Mouse (Mus musculus) hindbrain, embryonic 16.5 days (tissue): ENCODE results near the gene Fer. TPM values are rescaled to one million over a fixed set of nuclear protein-coding genes. Genes with fewer than 3 reads are reported as not detected.

ENCODE experiments used
- ATAC-seq: fragments of 200-750 bp; cut with Nextera tagmentation; 2 replicates; pipeline ENCODE4 v1.8.0; 2017; ENCODE audit warnings: moderate TSS enrichment, moderate library complexity
- H3K27ac ChIP-seq: fragments of 300-500 bp; sonication (generic); 2 replicates; pipeline ENCODE4 v1.5.1; 2014; ENCODE audit warnings: low read depth, mild to moderate bottlenecking, control low read depth, low read length, moderate library complexity
- H3K27me3 ChIP-seq: fragments of 300-500 bp; sonication (generic); replicated peaks from 2 replicates; pipeline ENCODE4 v1.6.1; 2014; ENCODE audit warnings: low read length; ENCODE audit not compliant: control insufficient read depth, insufficient read depth
- H3K36me3 ChIP-seq: fragments of 300-500 bp; sonication (generic); 2 replicates; pipeline ENCODE4 v1.6.1; 2014; ENCODE audit warnings: mild to moderate bottlenecking, low read length, moderate library complexity, mixed read lengths; ENCODE audit not compliant: control insufficient read depth, insufficient read depth
- H3K4me1 ChIP-seq: fragments of 300-500 bp; sonication (generic); 2 replicates; pipeline ENCODE4 v1.6.1; 2014; ENCODE audit warnings: low read depth, low read length; ENCODE audit not compliant: control insufficient read depth, insufficient read depth
- H3K4me2 ChIP-seq: fragments of 300-500 bp; sonication (generic); 2 replicates; pipeline ENCODE4 v1.6.1; 2014; ENCODE audit warnings: mild to moderate bottlenecking, low read length, control low read depth, moderate library complexity
- H3K4me3 ChIP-seq: fragments of 300-500 bp; sonication (generic); 2 replicates; pipeline ENCODE4 v1.5.1; 2014; ENCODE audit warnings: mild to moderate bottlenecking, low read length, control low read depth, moderate library complexity
- H3K9ac ChIP-seq: fragments of 300-500 bp; sonication (generic); 2 replicates; pipeline ENCODE4 v1.6.1; 2014; ENCODE audit warnings: low read depth, mild to moderate bottlenecking, control low read depth, low read length, moderate library complexity
- H3K9me3 ChIP-seq: fragments of 300-500 bp; sonication (generic); 2 replicates; pipeline ENCODE4 v1.6.1; 2014; ENCODE audit warnings: mild to moderate bottlenecking, low read length, moderate library complexity; ENCODE audit not compliant: control insufficient read depth
- WGBS: fragments of 180-500 bp; shearing (Covaris S2); extraction: QIAGEN DNeasy Blood & Tissue Kit; methylation state at CpG from one replicate; pipeline ENCODE4 v1.1.7; 2014; 5-methylcytosine and 5-hydroxymethylcytosine counted together
- polyA plus RNA-seq: library from polyadenylated mRNA; unstranded; fragments of >200 nt; fragmentation: Nextera tagmentation; extraction: Ambion mirVana; gene quantifications from 2 replicates; pipeline ENCODE4 v1.2.1, GENCODE M21; 2015

Gene Fer
- polyA plus RNA-seq, 1 experiment from 2014 or later = 33.4 TPM

DNA sequence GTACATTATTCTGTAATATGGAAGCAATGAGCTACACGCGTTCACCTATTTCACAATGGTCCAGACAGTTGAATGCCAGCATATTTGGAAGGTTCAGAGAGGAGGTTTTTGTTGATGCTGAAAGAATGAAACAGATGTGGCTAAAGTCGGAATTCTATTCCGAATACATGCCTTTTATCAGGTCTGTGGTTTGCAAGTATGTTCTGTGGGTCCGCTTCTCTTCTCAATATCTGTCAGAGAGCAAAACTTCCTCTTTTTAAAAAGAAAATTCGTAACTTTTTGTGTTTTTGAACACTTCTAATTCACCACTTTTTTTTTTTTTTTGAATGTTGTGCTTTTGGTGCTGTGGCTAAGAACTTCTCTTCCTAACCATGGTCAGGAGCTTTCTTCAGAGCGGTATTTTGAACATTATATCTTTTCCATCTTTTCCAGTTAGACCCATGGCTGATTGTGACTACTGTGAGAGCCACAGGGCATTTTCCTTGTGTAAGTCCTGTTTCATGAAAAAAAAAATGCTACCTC lies 5.8 kb upstream of the Fer start:
- 88% methylated on average over 7 of the region's 7 CpGs for WGBS

DNA sequence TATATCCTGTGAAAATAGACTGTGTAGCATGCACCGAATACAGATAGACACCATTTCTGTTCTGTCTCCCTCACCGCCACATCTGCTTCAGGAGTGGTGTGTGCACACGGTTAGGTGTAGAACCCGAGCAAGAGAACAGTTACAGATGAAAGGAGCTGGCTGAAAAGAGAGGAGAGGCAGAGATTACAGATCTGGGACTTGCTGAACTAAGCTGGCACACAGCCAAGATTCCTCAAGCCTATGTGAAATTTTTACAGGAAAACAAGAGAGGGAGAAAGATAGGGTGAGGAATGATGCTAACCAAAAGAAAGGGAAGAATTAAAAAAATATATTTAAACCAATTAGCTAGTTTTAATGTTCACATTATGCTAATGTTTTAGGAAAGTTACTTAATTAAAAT lies 1.9 kb upstream of the Fer start:
- no peaks in the 10 kb centered on the region for H3K36me3 ChIP-seq
- 53% methylated on average over 4 of the region's 4 CpGs for WGBS
- ATAC-seq = no peak
- no peaks in the 10 kb centered on the region for H3K27me3 ChIP-seq
- no peak overlapping the region for H3K27ac ChIP-seq
- H3K9ac ChIP-seq = no peak overlapping the region
- H3K9me3 ChIP-seq = no peaks in the 10 kb centered on the region
- H3K4me1 ChIP-seq = no peaks in the 10 kb centered on the region; the same call in 1 of the 2 replicates
- no peak overlapping the region for H3K4me2 ChIP-seq
- no peak overlapping the region for H3K4me3 ChIP-seq

More for the DNA sequence above, 5.8 kb upstream of the Fer start:
- H3K9ac ChIP-seq = no peak overlapping the region
- H3K4me3 ChIP-seq = no peak overlapping the region
- no peak overlapping the region for H3K4me2 ChIP-seq
- H3K27me3 ChIP-seq = no peaks in the 10 kb centered on the region
- no peak overlapping the region for H3K27ac ChIP-seq
- no peaks in the 10 kb centered on the region; the same call in 1 of the 2 replicates for H3K4me1 ChIP-seq
- H3K36me3 ChIP-seq = no peaks in the 10 kb centered on the region
- H3K9me3 ChIP-seq = no peaks in the 10 kb centered on the region
- ATAC-seq = no peak

DNA sequence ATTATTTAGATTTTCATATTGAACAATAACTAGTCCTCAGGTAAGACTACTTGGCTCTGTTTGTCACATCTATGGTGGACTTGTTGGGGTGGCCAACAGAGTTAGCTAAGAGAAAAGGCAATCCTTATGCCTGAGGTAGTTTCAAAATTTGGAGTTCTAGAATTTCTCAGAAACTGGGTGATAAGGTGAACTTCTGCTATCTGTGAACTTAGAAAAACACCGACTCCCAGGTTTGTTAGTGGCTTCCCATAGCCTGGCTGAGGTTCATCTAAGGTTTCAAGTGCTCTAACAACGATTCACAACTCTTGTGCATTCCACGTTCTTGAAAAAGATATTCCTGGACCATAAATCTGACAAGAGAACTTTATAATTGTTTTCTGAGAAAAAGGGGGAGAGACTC lies 463 bp upstream of the Fer start:
- no peaks in the 10 kb centered on the region for H3K36me3 ChIP-seq
- ATAC-seq = no peak
- H3K9ac ChIP-seq = no peak overlapping the region
- H3K4me3 ChIP-seq = no peak overlapping the region
- 80% methylated on average over 3 of the region's 3 CpGs for WGBS
- no peak overlapping the region for H3K27ac ChIP-seq
- H3K27me3 ChIP-seq = no peaks in the 10 kb centered on the region
- no peaks in the 10 kb centered on the region; the same call in 1 of the 2 replicates for H3K4me1 ChIP-seq
- peak overlapping the region; percentile 88; the same call in 1 of the 2 replicates for H3K4me2 ChIP-seq
- no peaks in the 10 kb centered on the region for H3K9me3 ChIP-seq

DNA sequence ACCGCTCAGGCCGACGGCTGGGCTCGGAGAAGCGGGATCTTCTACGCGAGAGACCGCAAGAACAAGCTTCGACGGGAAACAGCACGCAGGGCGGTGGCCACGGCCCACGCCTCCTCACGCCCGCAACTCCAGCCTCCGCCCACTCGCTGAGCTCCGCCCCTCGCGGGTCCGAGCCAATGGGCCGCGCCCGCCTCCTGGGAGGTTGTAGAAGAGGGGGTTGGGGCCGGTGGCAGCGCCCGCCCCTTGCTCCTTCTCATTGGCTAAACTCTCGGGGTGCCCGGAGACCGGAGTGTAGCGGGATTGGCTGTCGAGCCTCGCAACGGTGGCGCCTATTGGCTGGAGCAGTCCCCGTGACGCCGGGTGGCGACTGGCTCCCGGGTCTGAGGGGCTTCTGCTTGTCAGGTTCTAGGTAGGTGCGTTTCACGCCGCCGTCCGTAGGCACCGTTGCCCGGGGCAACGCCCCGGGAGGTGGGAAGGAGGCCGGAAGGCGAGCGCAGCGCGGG lies 836 bp downstream of the Fer start, which contains the start of gene A930002H24Rik:
TSS of gene A930002H24Rik (minus strand) at position 145 of the 503 bp plus-strand sequence.
- H3K4me1 ChIP-seq = no peaks in the 10 kb centered on the region; the same call in 1 of the 2 replicates
- no peaks in the 10 kb centered on the region for H3K9me3 ChIP-seq
- WGBS = 0% methylated on average over 40 of the region's 55 CpGs
- peak within 1 kb of the TSS; percentile 88 for H3K4me2 ChIP-seq
- no peaks in the 10 kb centered on the region for H3K27me3 ChIP-seq
- no peaks in the 10 kb centered on the region for H3K36me3 ChIP-seq
- ATAC-seq = peak; percentile 100
- peak within 1 kb of the TSS; percentile 95 for H3K27ac ChIP-seq
- H3K9ac ChIP-seq = peak within 1 kb of the TSS; percentile 96
- peak within 1 kb of the TSS; percentile 99 for H3K4me3 ChIP-seq

DNA sequence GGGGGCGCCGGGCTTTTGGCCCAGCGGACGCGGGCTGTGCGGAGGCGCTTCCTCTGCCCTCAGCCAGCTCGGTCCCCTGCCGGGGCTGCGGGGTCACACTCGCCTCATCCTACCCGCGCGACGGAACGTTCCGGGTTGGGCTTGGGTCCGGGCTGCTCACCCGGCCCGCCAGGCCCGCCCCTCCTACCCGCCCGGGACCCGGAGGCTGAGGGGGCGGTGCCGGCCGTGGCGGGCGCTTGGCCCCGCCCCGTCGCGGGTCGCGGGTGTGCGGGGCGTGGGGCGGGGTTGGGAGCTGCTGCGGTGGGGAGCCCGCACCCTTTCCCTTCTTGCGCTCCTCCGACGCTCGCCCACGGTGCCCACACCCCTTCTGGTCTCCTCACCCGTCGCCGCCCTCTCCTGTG lies 1.3 kb downstream of the Fer start:
- peak overlapping the region; percentile 95 for H3K27ac ChIP-seq
- no peaks in the 10 kb centered on the region for H3K27me3 ChIP-seq
- WGBS = 0% methylated on average over 13 of the region's 48 CpGs
- peak overlapping the region; percentile 99 for H3K4me3 ChIP-seq
- H3K9me3 ChIP-seq = no peaks in the 10 kb centered on the region
- no peaks in the 10 kb centered on the region; the same call in 1 of the 2 replicates for H3K4me1 ChIP-seq
- ATAC-seq = peak; percentile 80
- no peaks in the 10 kb centered on the region for H3K36me3 ChIP-seq
- H3K9ac ChIP-seq = peak overlapping the region; percentile 96
- H3K4me2 ChIP-seq = peak overlapping the region; percentile 83

DNA sequence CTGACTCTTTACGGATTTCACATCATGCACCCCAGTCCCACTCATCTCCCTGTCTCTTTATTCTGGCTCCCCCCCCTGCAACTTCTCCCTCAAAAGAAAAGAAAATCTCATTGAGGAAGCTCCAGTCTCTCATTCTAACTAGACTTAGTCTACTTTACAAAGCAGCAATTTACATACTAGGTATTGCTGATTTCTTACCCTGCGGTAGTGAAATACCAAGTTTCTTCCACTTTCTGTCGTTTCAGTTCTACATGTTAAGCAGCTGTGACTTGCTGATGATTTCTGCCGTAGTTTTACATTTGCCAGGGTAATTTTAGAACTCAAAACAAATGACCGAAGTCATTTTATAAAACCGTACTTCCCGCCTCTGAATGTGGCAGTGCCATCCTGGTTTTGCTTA lies 8.9 kb downstream of the Fer start:
- Histone ChIP-seq H3K36me3 (no peaks in the 10 kb centered on the region), H3K9me3 (no peaks in the 10 kb centered on the region), H3K4me3 (no peak overlapping the region), H3K4me2 (no peak overlapping the region), H3K27ac (no peak overlapping the region), H3K4me1 (no peaks in the 10 kb centered on the region), H3K9ac (no peak overlapping the region), H3K27me3 (no peaks in the 10 kb centered on the region)
- ATAC-seq = no peak
- 91% methylated on average over 7 of the region's 7 CpGs for WGBS

DNA sequence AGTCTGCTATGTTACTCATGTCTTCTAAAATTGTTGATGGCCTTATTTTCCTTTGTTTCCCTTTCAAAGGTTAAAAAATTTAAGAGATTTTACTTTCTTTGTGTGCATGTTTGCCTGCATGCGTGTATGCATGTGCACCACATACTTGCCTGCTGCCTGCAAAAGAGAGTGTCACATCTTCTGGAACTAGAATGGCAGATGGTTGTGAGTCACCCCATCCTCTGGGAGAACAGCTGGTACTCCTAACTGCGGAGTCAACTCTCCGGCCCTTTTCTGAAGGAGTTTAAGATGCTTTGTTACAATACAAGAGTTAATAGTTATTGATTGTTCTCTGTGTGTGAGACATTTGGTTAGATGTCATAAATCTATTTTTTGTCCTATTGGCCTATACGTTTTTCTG lies 16.0 kb downstream of the Fer start:
- H3K4me1 ChIP-seq = no peaks in the 10 kb centered on the region
- no peak overlapping the region for H3K27ac ChIP-seq
- ATAC-seq = no peak
- H3K4me2 ChIP-seq = no peak overlapping the region
- H3K9ac ChIP-seq = no peak overlapping the region
- WGBS = 52% methylated on average over 4 of the region's 4 CpGs
- H3K27me3 ChIP-seq = no peaks in the 10 kb centered on the region
- H3K36me3 ChIP-seq = no peaks in the 10 kb centered on the region
- no peak overlapping the region for H3K4me3 ChIP-seq
- H3K9me3 ChIP-seq = no peaks in the 10 kb centered on the region

DNA sequence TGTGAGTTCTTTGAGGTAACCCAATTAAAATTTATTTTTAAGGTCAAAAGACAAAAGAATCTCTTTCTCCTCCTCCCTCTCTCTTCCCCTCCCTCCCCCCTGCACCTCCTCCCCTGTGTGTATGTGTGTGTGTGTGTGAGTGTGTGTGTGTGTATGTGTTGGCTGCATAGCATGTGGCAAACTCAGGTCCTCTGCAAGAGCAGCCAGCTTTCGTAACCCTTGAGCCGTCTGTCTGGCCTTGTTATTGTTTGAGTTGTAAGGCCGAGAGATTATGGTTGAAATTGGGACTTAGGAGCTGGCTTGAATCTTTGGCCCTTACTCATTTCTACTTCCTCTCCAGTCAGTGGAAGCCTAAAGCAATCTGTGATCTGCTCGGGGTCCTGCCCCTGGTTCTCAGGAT lies 17.1 kb downstream of the Fer start:
- Histone ChIP-seq H3K4me1 (no peaks in the 10 kb centered on the region), H3K27ac (no peak overlapping the region), H3K9ac (no peak overlapping the region), H3K4me2 (no peak overlapping the region), H3K36me3 (no peaks in the 10 kb centered on the region), H3K4me3 (no peak overlapping the region), H3K9me3 (no peaks in the 10 kb centered on the region), H3K27me3 (no peaks in the 10 kb centered on the region)
- ATAC-seq = no peak
- 87% methylated on average over 4 of the region's 4 CpGs for WGBS

DNA sequence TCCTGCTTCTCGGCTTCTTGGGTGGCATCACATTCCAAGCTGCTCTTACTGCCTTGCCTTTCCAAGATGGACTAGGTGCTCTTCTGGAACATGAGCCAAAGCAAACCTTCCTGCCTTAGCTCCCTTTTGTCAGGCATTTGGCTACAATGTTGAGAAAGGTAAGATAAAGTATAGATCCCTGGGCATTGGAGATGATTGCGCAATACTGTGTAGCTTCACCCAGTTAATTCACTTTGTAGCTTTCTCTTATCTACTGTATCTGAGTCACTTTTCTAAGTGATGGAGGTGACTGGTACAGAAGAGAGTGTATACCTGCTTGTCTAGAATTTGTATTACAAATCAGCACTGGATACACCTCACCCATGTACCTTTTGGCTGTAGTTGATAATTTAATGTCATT lies 24.1 kb downstream of the Fer start:
- H3K9me3 ChIP-seq = no peaks in the 10 kb centered on the region
- no peak for ATAC-seq
- 95% methylated on average over 2 of the region's 2 CpGs for WGBS

More for the DNA sequence above, 24.1 kb downstream of the Fer start:
- Histone ChIP-seq H3K4me2 (no peak overlapping the region), H3K27ac (no peak overlapping the region), H3K9ac (no peak overlapping the region), H3K27me3 (no peaks in the 10 kb centered on the region), H3K4me3 (no peak overlapping the region), H3K36me3 (no peaks in the 10 kb centered on the region), H3K4me1 (no peaks in the 10 kb centered on the region)
